Mouse (Mus musculus): ENCODE data around the gene Reep3. TPM values are rescaled to one million over a fixed set of nuclear protein-coding genes. Genes with fewer than 3 reads are reported as not detected.

Gene Reep3
- polyA plus RNA-seq, 2 experiments: 35.0 to 41.3 TPM

DNA sequence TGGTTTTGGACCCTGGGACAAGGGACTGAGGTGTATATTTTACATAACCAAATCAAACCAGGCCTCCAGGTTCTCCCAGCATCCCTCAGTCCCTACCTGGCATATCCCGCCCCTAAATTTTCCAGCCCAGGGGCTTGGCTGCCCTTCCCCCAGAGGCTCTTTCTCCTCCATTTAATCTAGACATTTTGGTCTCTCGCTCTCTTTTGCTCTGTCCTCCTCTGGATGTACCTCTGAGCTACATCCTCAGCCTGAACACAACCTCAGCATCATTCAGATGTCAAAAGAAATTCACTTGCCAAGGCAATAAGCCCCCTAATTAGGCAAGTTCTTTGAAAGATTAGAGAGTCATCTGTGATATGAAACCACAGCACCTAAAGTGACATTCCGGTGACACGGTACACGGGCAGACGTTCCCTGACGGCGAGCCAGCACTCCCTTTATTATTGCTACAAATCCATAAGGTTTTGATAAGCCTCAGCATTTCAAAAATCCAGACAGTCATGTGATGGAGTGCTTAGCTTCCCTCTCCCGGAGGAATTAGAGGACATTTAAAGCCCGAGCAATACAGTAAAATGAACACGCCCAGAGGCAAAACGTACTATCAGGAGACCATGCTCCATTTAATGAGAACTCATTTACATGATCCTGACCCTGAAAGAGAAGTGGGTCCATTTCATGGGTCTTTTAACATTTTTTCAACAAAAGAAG, 51.4 kb downstream of the Reep3 start:
- H3K27ac ChIP-seq (replicated peaks; ENCODE audit: low read depth, low read length): no peak overlapping the region; the same call in 1 of the 2 replicates
- no peak overlapping the region for H3K4me2 ChIP-seq (replicated peaks; ENCODE audit: low read depth, low read length, severe bottlenecking)
- no peaks in the 10 kb centered on the region for H3K27me3 ChIP-seq (ENCODE audit: control insufficient read depth, insufficient read depth, low read length)
- ATAC-seq (ENCODE audit: low FRiP score, low read depth): no peak
- DNase-seq (ENCODE audit: low spot score): peak; percentile 43
- 27% methylated on average over 12 of the region's 12 CpGs for WGBS
- H3K9ac ChIP-seq (ENCODE audit: low read depth, low read length, severe bottlenecking): no peak overlapping the region
- no peak overlapping the region for H3K4me3 ChIP-seq (replicated peaks; ENCODE audit: low read length)
- TF ChIP-seq POLR2A (IDR thresholded peaks at IDR 0.05; ENCODE audit: borderline replicate concordance, extremely low read depth, insufficient read depth, insufficient read length): no peak
- no peaks in the 10 kb centered on the region for H3K9me3 ChIP-seq (ENCODE audit: control insufficient read depth, low read length)
- H3K4me1 ChIP-seq (ENCODE audit: control insufficient read depth, insufficient read depth, low read length): peaks cover 14% of the 10 kb centered on the region
- no peaks in the 10 kb centered on the region; the same call in 1 of the 2 replicates for H3K36me3 ChIP-seq (ENCODE audit: control insufficient read depth, insufficient read depth, low read length)

DNA sequence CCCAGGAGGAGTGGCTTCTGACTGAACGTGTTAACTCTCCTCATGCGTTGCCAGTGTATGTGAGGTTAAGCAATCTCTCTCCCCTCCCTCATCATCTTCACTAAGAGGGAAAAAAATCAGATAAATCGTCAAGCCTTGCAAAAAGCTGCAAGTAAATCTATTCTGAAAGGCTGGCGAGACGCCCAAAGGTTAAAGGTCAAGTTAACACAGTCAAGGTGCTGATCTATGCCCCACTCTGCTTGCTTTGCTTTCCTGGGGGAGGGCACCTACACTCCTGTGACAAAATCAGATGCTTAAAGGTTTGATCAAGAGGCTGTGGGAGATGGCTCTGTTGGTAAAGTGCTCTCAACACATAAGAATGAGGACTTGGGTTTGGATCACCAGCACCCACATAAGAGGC, 52.4 kb downstream of the Reep3 start:
- no peaks in the 10 kb centered on the region; the same call in 1 of the 2 replicates for H3K36me3 ChIP-seq (ENCODE audit: control insufficient read depth, insufficient read depth, low read length)
- peaks cover 14% of the 10 kb centered on the region for H3K4me1 ChIP-seq (ENCODE audit: control insufficient read depth, insufficient read depth, low read length)
- H3K4me3 ChIP-seq (replicated peaks; ENCODE audit: low read length): no peak overlapping the region
- H3K9me3 ChIP-seq (ENCODE audit: control insufficient read depth, low read length): no peaks in the 10 kb centered on the region
- no peak overlapping the region for H3K27ac ChIP-seq (replicated peaks; ENCODE audit: low read depth, low read length)
- 59% methylated on average over 5 of the region's 5 CpGs for WGBS
- no peak for ATAC-seq (ENCODE audit: low FRiP score, low read depth)
- DNase-seq (ENCODE audit: low spot score): no peak
- H3K9ac ChIP-seq (ENCODE audit: low read depth, low read length, severe bottlenecking): no peak overlapping the region
- no peaks in the 10 kb centered on the region for H3K27me3 ChIP-seq (ENCODE audit: control insufficient read depth, insufficient read depth, low read length)
- TF ChIP-seq POLR2A (IDR thresholded peaks at IDR 0.05; ENCODE audit: borderline replicate concordance, extremely low read depth, insufficient read depth, insufficient read length): no peak
- H3K4me2 ChIP-seq (replicated peaks; ENCODE audit: low read depth, low read length, severe bottlenecking): no peak overlapping the region

DNA sequence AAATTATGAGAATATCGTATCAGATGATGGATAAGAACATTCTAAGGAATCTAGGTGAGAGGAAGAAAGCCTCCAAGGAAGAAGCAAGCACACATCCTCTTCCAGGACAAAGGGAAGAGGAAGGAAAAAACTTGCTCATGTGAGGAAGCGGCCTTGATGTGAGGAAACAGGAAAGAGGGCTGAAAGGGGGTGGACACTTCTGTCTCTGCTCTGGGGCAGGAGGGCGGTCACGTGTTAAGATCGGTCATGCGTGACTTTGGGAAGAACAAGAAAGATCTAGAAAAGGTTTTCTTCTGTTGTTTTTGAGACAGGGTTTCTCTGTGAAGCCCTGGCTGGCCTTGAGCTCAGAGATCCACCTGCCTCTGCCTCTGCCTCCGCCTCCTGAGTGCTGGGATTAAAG, 53.5 kb downstream of the Reep3 start:
- ATAC-seq (ENCODE audit: low FRiP score, low read depth): no peak
- WGBS: 93% methylated on average over 7 of the region's 7 CpGs
- Histone ChIP-seq H3K9me3 (ENCODE audit: control insufficient read depth, low read length) (no peaks in the 10 kb centered on the region), H3K4me3 (replicated peaks; ENCODE audit: low read length) (no peak overlapping the region), H3K27me3 (ENCODE audit: control insufficient read depth, insufficient read depth, low read length) (no peaks in the 10 kb centered on the region), H3K27ac (replicated peaks; ENCODE audit: low read depth, low read length) (no peak overlapping the region), H3K4me2 (replicated peaks; ENCODE audit: low read depth, low read length, severe bottlenecking) (no peak overlapping the region), H3K36me3 (ENCODE audit: control insufficient read depth, insufficient read depth, low read length) (no peaks in the 10 kb centered on the region; the same call in 1 of the 2 replicates), H3K9ac (ENCODE audit: low read depth, low read length, severe bottlenecking) (no peak overlapping the region), H3K4me1 (ENCODE audit: control insufficient read depth, insufficient read depth, low read length) (peaks cover 10% of the 10 kb centered on the region)
- TF ChIP-seq POLR2A (IDR thresholded peaks at IDR 0.05; ENCODE audit: borderline replicate concordance, extremely low read depth, insufficient read depth, insufficient read length): no peak
- DNase-seq (ENCODE audit: low spot score): no peak

DNA sequence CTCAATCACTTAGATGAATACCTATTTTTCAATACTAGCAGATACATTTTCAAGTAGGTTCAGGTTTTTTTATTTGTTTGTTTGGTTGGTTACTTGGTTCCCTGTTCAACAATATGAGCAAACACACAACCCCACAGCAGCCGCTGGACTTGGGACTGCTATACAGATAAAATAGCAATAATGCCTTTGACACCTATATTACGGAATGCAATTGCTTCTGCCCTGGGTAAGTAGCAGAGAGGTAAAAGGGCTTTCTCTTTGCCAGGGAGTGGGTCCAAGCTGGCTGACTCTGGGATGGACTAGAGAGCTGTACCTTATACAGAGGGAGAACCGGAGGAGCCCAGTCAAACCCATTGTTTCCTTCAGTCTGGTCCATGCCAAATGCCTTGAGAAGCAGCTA, 56.3 kb downstream of the Reep3 start:
- Histone ChIP-seq H3K9ac (ENCODE audit: low read depth, low read length, severe bottlenecking) (no peak overlapping the region), H3K27me3 (ENCODE audit: control insufficient read depth, insufficient read depth, low read length) (no peaks in the 10 kb centered on the region), H3K4me3 (replicated peaks; ENCODE audit: low read length) (no peak overlapping the region), H3K9me3 (ENCODE audit: control insufficient read depth, low read length) (no peaks in the 10 kb centered on the region), H3K4me1 (ENCODE audit: control insufficient read depth, insufficient read depth, low read length) (peaks cover 3% of the 10 kb centered on the region; the same call in 1 of the 2 replicates), H3K4me2 (replicated peaks; ENCODE audit: low read depth, low read length, severe bottlenecking) (no peak overlapping the region), H3K27ac (replicated peaks; ENCODE audit: low read depth, low read length) (no peak overlapping the region), H3K36me3 (ENCODE audit: control insufficient read depth, insufficient read depth, low read length) (no peaks in the 10 kb centered on the region)
- no peak for DNase-seq (ENCODE audit: low spot score)
- 92% methylated on average over 3 of the region's 3 CpGs for WGBS
- ATAC-seq (ENCODE audit: low FRiP score, low read depth): no peak
- no peak for TF ChIP-seq POLR2A (IDR thresholded peaks at IDR 0.05; ENCODE audit: borderline replicate concordance, extremely low read depth, insufficient read depth, insufficient read length)

DNA sequence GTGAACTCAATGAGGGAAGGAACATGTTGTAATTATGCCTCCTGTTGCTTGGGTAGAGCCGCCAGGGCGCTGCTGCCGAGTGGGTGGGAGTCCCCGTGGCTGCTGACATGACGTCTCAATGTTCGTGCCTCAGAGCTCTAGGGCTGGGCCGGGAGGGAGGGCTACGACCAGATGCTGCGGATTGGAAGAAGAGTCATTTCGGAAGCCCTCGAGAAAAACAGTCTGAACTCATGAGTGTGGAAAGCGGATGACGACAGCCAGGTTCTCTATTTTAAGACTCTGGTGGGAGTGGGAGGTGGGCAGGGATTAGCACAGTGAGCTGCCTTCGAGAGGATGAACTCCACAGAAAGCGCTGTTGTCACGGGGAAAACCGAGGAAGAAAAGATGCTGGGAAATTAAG, 57.7 kb downstream of the Reep3 start:
- H3K9ac ChIP-seq (ENCODE audit: low read depth, low read length, severe bottlenecking): no peak overlapping the region
- H3K4me3 ChIP-seq (replicated peaks; ENCODE audit: low read length): no peak overlapping the region
- H3K27me3 ChIP-seq (ENCODE audit: control insufficient read depth, insufficient read depth, low read length): no peaks in the 10 kb centered on the region
- H3K4me2 ChIP-seq (replicated peaks; ENCODE audit: low read depth, low read length, severe bottlenecking): no peak overlapping the region
- no peak overlapping the region for H3K27ac ChIP-seq (replicated peaks; ENCODE audit: low read depth, low read length)
- H3K36me3 ChIP-seq (ENCODE audit: control insufficient read depth, insufficient read depth, low read length): no peaks in the 10 kb centered on the region
- no peak for DNase-seq (ENCODE audit: low spot score)
- peaks cover 3% of the 10 kb centered on the region; the same call in 1 of the 2 replicates for H3K4me1 ChIP-seq (ENCODE audit: control insufficient read depth, insufficient read depth, low read length)
- 56% methylated on average over 17 of the region's 17 CpGs for WGBS
- ATAC-seq (ENCODE audit: low FRiP score, low read depth): no peak
- H3K9me3 ChIP-seq (ENCODE audit: control insufficient read depth, low read length): no peaks in the 10 kb centered on the region
- TF ChIP-seq POLR2A (IDR thresholded peaks at IDR 0.05; ENCODE audit: borderline replicate concordance, extremely low read depth, insufficient read depth, insufficient read length): no peak

All from limb, embryonic 14.5 days (tissue).